Mouse (Mus musculus) ES-Bruce4 (cell line): ENCODE results near the gene Bri3. TPM values are rescaled to one million over a fixed set of nuclear protein-coding genes. Genes with fewer than 3 reads are reported as not detected.

Experiments
- H3K27ac ChIP-seq: 2 replicates; pipeline ENCODE4 v1.5.1; 2012; ENCODE audit warnings: low read length, inconsistent platforms; ENCODE audit not compliant: insufficient read depth
- H3K27me3 ChIP-seq: 2 replicates; pipeline ENCODE4 v1.6.1; 2012; ENCODE audit warnings: mild to moderate bottlenecking, low read length, inconsistent platforms; ENCODE audit not compliant: control insufficient read depth, poor library complexity, insufficient read depth, severe bottlenecking
- H3K36me3 ChIP-seq: 2 replicates; pipeline ENCODE4 v1.6.1; 2012; ENCODE audit warnings: inconsistent platforms, mild to moderate bottlenecking, low read length, moderate library complexity; ENCODE audit not compliant: control insufficient read depth, poor library complexity, insufficient read depth, severe bottlenecking
- H3K4me1 ChIP-seq: one replicate; pipeline ENCODE4 v1.8.1; 2011; ENCODE audit warnings: low read length; ENCODE audit not compliant: control insufficient read depth, insufficient read depth
- H3K4me3 ChIP-seq: 2 replicates; pipeline ENCODE4 v1.5.1; 2011; ENCODE audit warnings: low read depth, mild to moderate bottlenecking, low read length
- H3K9ac ChIP-seq: 2 replicates; pipeline ENCODE4 v1.6.1; 2012; ENCODE audit warnings: low read depth, mild to moderate bottlenecking, inconsistent platforms; ENCODE audit not compliant: poor library complexity, severe bottlenecking
- H3K9me3 ChIP-seq: replicated peaks from 2 replicates; pipeline ENCODE4 v1.6.1; 2012; ENCODE audit warnings: mild to moderate bottlenecking, low read length, inconsistent platforms; ENCODE audit not compliant: control insufficient read depth, poor library complexity, insufficient read depth, severe bottlenecking
- CTCF ChIP-seq: IDR thresholded peaks from one replicate; pipeline ENCODE4 v1.8.1; 2011; ENCODE audit warnings: low read depth, low read length
- EP300 ChIP-seq: IDR thresholded peaks from 2 replicates; pipeline ENCODE4 v1.6.1; 2011; ENCODE audit warnings: low read depth, low read length; ENCODE audit not compliant: insufficient read depth
- POLR2A ChIP-seq: IDR thresholded peaks from one replicate; pipeline ENCODE4 v1.8.1; 2011; ENCODE audit warnings: low read length; ENCODE audit not compliant: insufficient read depth
- polyA plus RNA-seq: library from polyadenylated mRNA; stranded (reverse); fragments of >200 nt; gene quantifications from 2 replicates; pipeline ENCODE4 v1.2.4, GENCODE M21; 2011; ENCODE audit warnings: low read depth; ENCODE audit not compliant: missing spikeins, insufficient read depth, insufficient read length

Gene Bri3
- polyA plus RNA-seq, 1 experiment = 82.6 TPM

DNA sequence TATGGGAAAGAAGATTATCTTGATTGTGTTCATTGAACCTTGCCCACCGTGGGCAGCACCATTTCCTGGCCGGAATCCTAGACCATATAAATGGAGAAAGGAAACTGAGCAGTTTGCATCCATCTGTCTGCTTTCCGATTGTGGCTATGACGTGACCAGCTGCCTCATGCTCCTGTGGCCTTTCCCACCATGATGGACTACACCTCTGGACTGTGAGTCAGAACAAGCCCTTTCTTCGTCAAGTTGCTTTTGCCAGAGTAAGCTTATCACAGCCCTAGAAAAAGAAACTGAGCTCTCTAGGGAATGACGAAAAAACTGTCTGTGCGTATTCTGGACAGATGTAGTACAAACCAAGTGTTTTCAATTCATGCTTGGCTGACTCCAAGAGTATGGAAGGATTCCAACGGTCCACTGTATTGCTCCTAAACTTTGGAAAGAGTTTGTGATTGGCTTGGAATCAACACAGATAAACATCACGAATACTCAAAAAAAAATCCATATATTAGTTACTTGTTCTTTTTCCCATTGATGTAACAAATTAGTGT is 124.5 kb downstream of the Bri3 start:
- peaks cover 6% of the 10 kb centered on the region for H3K4me1 ChIP-seq
- H3K9me3 ChIP-seq = no peaks in the 10 kb centered on the region
- H3K27ac ChIP-seq = no peak overlapping the region
- no peak overlapping the region for H3K4me3 ChIP-seq
- H3K27me3 ChIP-seq = no peaks in the 10 kb centered on the region
- H3K36me3 ChIP-seq = no peaks in the 10 kb centered on the region
- TF ChIP-seq POLR2A (no peak), EP300 (no peak), CTCF (no peak)
- no peak overlapping the region for H3K9ac ChIP-seq

- TF ChIP-seq EP300 (peak; percentile 93), CTCF (no peak), POLR2A (no peak)
- Histone ChIP-seq H3K27ac (no peak overlapping the region), H3K4me1 (peaks cover 6% of the 10 kb centered on the region), H3K9ac (no peak overlapping the region), H3K27me3 (no peaks in the 10 kb centered on the region), H3K36me3 (no peaks in the 10 kb centered on the region), H3K9me3 (no peaks in the 10 kb centered on the region), H3K4me3 (no peak overlapping the region)
These were observed 126.7 kb downstream of the Bri3 start for GRCm38 (mm10) chr5:144370986-144371385.

DNA sequence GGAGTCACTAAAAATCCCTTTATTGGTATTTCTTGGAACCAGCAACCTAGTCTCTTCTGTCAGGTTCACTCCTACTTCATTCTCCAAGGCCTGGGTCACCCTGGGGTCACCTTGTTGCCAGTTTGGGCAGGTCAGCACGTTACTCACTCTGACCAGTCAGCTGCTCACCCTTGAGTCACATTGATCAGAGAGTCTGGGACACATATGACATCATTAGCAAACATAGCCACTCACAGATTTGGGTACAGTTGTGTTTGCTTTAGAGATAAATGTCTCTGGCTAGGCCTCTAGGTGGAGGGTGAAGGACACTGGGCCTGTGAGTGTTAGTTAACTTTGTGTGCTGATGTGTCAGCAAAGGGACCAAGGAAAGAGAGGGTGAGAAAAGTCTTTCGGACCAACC is 127.9 kb downstream of the Bri3 start:
- Histone ChIP-seq H3K36me3 (no peaks in the 10 kb centered on the region), H3K27ac (no peak overlapping the region), H3K27me3 (no peaks in the 10 kb centered on the region), H3K9me3 (no peaks in the 10 kb centered on the region), H3K4me1 (peaks cover 6% of the 10 kb centered on the region), H3K4me3 (no peak overlapping the region), H3K9ac (no peak overlapping the region)
- TF ChIP-seq CTCF (no peak), EP300 (no peak), POLR2A (no peak)

GRCm38 (mm10) chr5:144372885-144373284 is 128.6 kb downstream of the Bri3 start:
- peaks cover 6% of the 10 kb centered on the region for H3K4me1 ChIP-seq
- TF ChIP-seq EP300 = no peak
- no peak for TF ChIP-seq POLR2A
- no peak overlapping the region for H3K9ac ChIP-seq
- H3K27me3 ChIP-seq = no peaks in the 10 kb centered on the region
- no peak overlapping the region for H3K27ac ChIP-seq
- H3K36me3 ChIP-seq = no peaks in the 10 kb centered on the region
- no peak overlapping the region for H3K4me3 ChIP-seq
- no peaks in the 10 kb centered on the region for H3K9me3 ChIP-seq

DNA sequence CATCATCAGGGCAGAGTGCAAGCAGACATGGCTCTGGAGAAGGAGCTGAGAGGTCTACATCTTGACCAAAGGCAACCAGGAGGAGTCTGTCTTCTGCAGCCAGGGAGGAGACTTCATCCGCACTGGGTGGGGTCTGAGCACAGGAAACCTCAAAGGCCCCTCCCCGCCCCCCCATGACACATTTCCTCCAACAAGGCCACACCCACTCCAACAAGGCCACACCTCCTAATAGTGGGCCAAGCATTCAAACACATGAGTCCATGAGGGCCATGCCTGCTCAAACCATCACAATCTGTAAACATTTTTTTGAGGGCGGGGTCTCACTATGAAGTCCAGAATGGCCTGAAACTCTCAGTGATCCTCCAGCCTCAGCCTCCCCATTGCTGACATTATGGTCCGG is 135.2 kb downstream of the Bri3 start:
- Histone ChIP-seq H3K4me1 (no peaks in the 10 kb centered on the region), H3K27ac (no peak overlapping the region), H3K36me3 (no peaks in the 10 kb centered on the region), H3K27me3 (no peaks in the 10 kb centered on the region), H3K9ac (no peak overlapping the region), H3K4me3 (no peak overlapping the region), H3K9me3 (no peaks in the 10 kb centered on the region)
- TF ChIP-seq CTCF (no peak), POLR2A (no peak), EP300 (no peak)

- H3K36me3 ChIP-seq = no peaks in the 10 kb centered on the region
- H3K4me3 ChIP-seq = no peak overlapping the region
- H3K27me3 ChIP-seq = no peaks in the 10 kb centered on the region
- H3K27ac ChIP-seq = no peak overlapping the region
- H3K9me3 ChIP-seq = no peaks in the 10 kb centered on the region
- no peaks in the 10 kb centered on the region for H3K4me1 ChIP-seq
- TF ChIP-seq EP300 (no peak), POLR2A (no peak), CTCF (no peak)
- H3K9ac ChIP-seq = no peak overlapping the region
These were observed 136.5 kb downstream of the Bri3 start for GRCm38 (mm10) chr5:144380689-144381088.
